Mouse (Mus musculus) adipocyte (in vitro differentiated cells): Measurements from ENCODE around the gene Ncbp3.

Experiments
- DNase-seq: peaks from one replicate; pipeline ENCODE4 v3.0.0-alpha.2; 2016; ENCODE audit warnings: low spot score

Ncbp3 gene

GRCm38 (mm10) chr11:73137116-73137515 is 89.5 kb downstream of the Ncbp3 start:
- no peak for DNase-seq

GRCm38 (mm10) chr11:73137591-73138501 is 90.3 kb downstream of the Ncbp3 start, which contains the start of gene Haspin:
Gene Haspin (minus strand): TSS chr11:73138294.
- DNase-seq, result peak; percentile 88
